Mouse (Mus musculus): ENCODE results near the gene Lim2.

DNA sequence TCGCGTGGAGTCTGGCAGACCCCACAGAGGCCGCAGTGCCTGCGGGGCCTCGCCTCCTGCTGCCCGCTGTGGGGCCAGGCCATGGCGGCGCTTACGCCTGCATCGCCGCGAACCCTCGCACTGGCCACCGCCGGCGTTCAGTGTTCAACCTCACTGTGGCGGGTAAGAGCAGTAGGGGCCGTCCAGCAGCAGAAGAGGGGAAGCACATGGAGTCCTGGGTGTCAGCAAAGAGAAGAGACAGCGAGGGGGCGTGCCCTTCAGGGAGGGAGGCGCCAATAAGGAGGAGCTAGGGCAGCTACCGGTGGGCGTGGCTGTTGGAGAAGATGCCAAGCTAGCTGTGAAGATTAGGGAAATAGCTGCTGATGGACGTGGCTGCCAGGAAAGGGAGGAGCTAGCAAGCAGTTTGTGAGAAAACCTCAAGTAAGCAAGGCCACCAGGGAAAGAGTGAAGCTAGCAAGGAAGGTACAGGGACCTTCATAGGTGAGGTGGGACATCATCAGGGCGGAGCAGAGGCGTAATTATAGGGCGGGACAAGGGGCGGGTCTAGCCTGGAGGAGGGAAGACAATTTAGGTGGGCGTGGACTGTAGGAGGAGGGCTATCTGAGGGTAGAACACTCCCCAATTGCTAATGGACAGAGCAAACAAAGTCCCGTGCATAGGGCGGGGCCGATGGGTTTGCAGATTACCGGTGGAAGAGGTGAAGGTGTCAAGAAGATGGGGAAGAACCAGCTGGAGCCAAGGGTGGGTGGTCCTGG is 38.1 kb downstream of the Lim2 start:
- TF ChIP-seq FLI1 (IDR thresholded peaks at IDR 0.05; ENCODE audit: low read length) (no peak), GATA1 (IDR thresholded peaks at IDR 0.05; ENCODE audit: borderline replicate concordance, low read length) (no peak)
